Mouse (Mus musculus): Measurements from ENCODE around the gene Hrnr. TPM values are rescaled to one million over a fixed set of nuclear protein-coding genes. Genes with fewer than 3 reads are reported as not detected.

The Hrnr gene
- polyA plus RNA-seq (2014; fragmentation: Nextera tagmentation; extraction: Ambion mirVana) = not detected in 2 replicates

DNA sequence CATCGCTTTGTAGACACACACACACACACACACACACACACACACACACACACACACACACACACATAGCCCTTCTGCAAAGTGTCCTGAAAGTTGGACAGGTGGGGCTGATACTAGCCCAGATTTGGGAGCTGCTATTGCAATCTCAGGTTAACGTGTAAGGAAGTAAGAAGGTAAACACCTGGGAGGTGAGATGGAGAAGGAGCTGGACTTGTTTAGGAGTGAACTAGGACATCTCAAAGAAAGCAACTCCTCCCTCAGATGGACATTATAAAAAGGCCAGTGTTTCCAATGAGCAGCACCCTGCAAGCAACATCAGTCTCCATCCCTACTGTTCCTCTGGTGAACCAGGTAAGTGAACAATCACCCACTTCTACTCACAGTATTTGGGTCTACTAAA is at the start of gene Hrnr:
Gene Hrnr, plus strand, starts transcription at position 301 of the 400 bp plus-strand sequence.
- H3K27ac ChIP-seq (ENCODE audit: low read depth, low read length) = no peak within 1 kb of the TSS
- H3K36me3 ChIP-seq (ENCODE audit: control insufficient read depth, insufficient read depth, low read length) = no peaks in the 10 kb centered on the region
- no peaks in the 10 kb centered on the region for H3K9me3 ChIP-seq (ENCODE audit: control insufficient read depth, low read length)
- 83% methylated on average over 2 of the region's 2 CpGs for WGBS
- no peaks in the 10 kb centered on the region for H3K4me1 ChIP-seq (ENCODE audit: control insufficient read depth, insufficient read depth, low read length)
- H3K27me3 ChIP-seq (ENCODE audit: control insufficient read depth, insufficient read depth, low read length) = no peaks in the 10 kb centered on the region
- no peak for ATAC-seq (ENCODE audit: low read depth)
- H3K9ac ChIP-seq (replicated peaks; ENCODE audit: low read depth, low read length) = no peak within 1 kb of the TSS
- no peak within 1 kb of the TSS for H3K4me3 ChIP-seq (ENCODE audit: low read depth, low read length)
- H3K4me2 ChIP-seq (ENCODE audit: low read depth, low read length) = no peak within 1 kb of the TSS

DNA sequence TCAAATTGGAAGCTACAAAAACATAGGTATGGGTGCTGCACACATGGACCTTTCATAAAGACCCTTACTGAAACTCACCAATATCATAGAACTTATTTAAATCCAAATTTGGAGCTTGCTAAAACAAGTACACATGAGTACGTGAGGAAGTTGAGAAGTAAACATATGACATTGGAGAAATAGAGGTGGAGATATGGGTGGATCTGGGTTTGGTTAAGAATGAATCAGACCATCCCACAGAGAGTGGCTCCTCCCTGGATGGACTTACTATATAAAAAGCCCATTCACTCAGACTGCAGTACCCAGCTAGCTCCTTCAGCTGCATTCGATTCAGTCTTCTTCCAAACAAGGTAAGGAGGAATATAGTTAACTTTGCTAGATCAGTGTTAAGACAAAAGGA is 46.3 kb upstream of the Hrnr start, which contains the start of gene Flg:
Gene Flg, plus strand, starts transcription at position 301 of the 400 bp plus-strand sequence.
- H3K4me2 ChIP-seq (ENCODE audit: low read depth, low read length) = no peak within 1 kb of the TSS
- no peaks in the 10 kb centered on the region for H3K27me3 ChIP-seq (ENCODE audit: control insufficient read depth, insufficient read depth, low read length)
- H3K9me3 ChIP-seq (ENCODE audit: control insufficient read depth, low read length) = no peaks in the 10 kb centered on the region
- H3K36me3 ChIP-seq (ENCODE audit: control insufficient read depth, insufficient read depth, low read length) = no peaks in the 10 kb centered on the region
- H3K9ac ChIP-seq (replicated peaks; ENCODE audit: low read depth, low read length) = no peak within 1 kb of the TSS
- no peak for ATAC-seq (ENCODE audit: low read depth)
- no peak within 1 kb of the TSS for H3K27ac ChIP-seq (ENCODE audit: low read depth, low read length)
- WGBS = 92% methylated on average over 2 of the region's 2 CpGs
- no peaks in the 10 kb centered on the region for H3K4me1 ChIP-seq (ENCODE audit: control insufficient read depth, insufficient read depth, low read length)
- no peak within 1 kb of the TSS for H3K4me3 ChIP-seq (ENCODE audit: low read depth, low read length)

DNA sequence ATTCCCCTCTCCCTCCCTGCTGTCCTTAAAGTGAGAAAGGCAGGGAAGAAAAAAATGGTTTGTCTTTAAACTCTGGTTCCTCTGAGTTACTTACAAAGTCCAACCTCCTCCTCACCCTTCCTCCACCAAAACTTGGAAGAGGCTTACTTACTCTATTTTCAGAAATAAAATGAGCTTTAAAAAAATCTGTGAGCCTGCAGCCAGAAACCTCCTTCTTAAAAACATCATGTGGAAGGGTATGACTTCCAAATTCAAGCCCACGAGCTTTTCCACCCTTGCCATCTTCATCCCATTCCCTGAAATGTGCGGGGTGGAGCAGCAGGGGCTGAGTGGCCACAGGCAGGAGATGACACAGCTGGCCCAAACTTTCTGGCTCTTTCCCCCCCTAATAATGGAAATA is 22.0 kb upstream of the Hrnr start:
- H3K4me3 ChIP-seq (ENCODE audit: low read depth, low read length) = no peak overlapping the region

DNA sequence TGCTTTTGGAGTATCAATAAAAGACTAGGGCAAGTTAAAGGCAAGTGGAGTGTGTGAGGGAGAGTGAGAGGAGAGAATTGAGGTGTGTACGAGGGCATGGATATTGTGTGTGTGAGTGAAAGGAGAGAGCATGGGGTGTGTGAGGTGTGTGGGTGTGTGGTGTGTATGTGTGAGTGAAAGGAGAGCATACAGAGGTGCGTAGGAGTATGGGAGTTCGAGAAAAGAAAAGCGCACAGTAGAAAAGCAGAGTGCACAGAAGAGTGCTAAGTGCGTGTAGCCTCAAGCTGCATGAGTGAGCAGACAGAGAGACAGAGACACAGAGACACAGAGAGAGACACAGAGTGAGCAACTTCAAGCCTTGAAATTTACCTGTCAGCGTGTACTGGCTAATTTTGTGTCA is 19.7 kb upstream of the Hrnr start:
- Histone ChIP-seq H3K4me1 (ENCODE audit: control insufficient read depth, insufficient read depth, low read length) (no peaks in the 10 kb centered on the region), H3K9me3 (ENCODE audit: control insufficient read depth, low read length) (no peaks in the 10 kb centered on the region), H3K27ac (ENCODE audit: low read depth, low read length) (no peak overlapping the region), H3K9ac (replicated peaks; ENCODE audit: low read depth, low read length) (no peak overlapping the region), H3K27me3 (ENCODE audit: control insufficient read depth, insufficient read depth, low read length) (no peaks in the 10 kb centered on the region), H3K4me3 (ENCODE audit: low read depth, low read length) (no peak overlapping the region), H3K36me3 (ENCODE audit: control insufficient read depth, insufficient read depth, low read length) (no peaks in the 10 kb centered on the region), H3K4me2 (ENCODE audit: low read depth, low read length) (no peak overlapping the region)
- ATAC-seq (ENCODE audit: low read depth) = no peak
- WGBS = 91% methylated on average over 6 of the region's 6 CpGs

More for the DNA sequence above, 22.0 kb upstream of the Hrnr start:
- Histone ChIP-seq H3K36me3 (ENCODE audit: control insufficient read depth, insufficient read depth, low read length) (no peaks in the 10 kb centered on the region), H3K9me3 (ENCODE audit: control insufficient read depth, low read length) (no peaks in the 10 kb centered on the region), H3K4me1 (ENCODE audit: control insufficient read depth, insufficient read depth, low read length) (no peaks in the 10 kb centered on the region), H3K27me3 (ENCODE audit: control insufficient read depth, insufficient read depth, low read length) (no peaks in the 10 kb centered on the region), H3K4me2 (ENCODE audit: low read depth, low read length) (no peak overlapping the region), H3K9ac (replicated peaks; ENCODE audit: low read depth, low read length) (no peak overlapping the region), H3K27ac (ENCODE audit: low read depth, low read length) (no peak overlapping the region)
- 87% methylated on average over 2 of the region's 2 CpGs for WGBS
- no peak for ATAC-seq (ENCODE audit: low read depth)

DNA sequence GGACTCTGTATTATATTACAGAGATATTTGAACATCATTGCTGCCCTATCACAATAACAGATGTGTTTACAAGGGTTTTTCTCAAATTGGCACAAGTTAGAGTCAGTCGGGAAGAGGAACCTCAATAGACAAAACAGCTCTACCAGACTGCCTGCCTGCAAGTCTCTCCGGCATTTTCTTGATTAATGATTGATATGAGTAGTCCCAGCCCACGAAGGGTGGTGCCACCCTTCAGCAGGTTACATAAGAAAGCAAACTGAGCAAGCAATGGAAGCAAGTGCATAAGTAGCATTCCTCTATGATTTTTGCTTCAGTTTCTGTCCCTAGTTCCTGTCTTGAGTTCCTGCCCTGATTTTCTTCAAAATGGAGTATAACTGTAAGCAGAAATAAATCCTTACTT is 17.7 kb upstream of the Hrnr start:
- H3K9me3 ChIP-seq (ENCODE audit: control insufficient read depth, low read length) = no peaks in the 10 kb centered on the region
- H3K9ac ChIP-seq (replicated peaks; ENCODE audit: low read depth, low read length) = no peak overlapping the region
- no peaks in the 10 kb centered on the region for H3K36me3 ChIP-seq (ENCODE audit: control insufficient read depth, insufficient read depth, low read length)
- H3K4me2 ChIP-seq (ENCODE audit: low read depth, low read length) = no peak overlapping the region
- no peak for ATAC-seq (ENCODE audit: low read depth)
- no peak overlapping the region for H3K4me3 ChIP-seq (ENCODE audit: low read depth, low read length)
- no peaks in the 10 kb centered on the region for H3K4me1 ChIP-seq (ENCODE audit: control insufficient read depth, insufficient read depth, low read length)
- no peaks in the 10 kb centered on the region for H3K27me3 ChIP-seq (ENCODE audit: control insufficient read depth, insufficient read depth, low read length)
- 78% methylated on average over 3 of the region's 3 CpGs for WGBS
- no peak overlapping the region for H3K27ac ChIP-seq (ENCODE audit: low read depth, low read length)

DNA sequence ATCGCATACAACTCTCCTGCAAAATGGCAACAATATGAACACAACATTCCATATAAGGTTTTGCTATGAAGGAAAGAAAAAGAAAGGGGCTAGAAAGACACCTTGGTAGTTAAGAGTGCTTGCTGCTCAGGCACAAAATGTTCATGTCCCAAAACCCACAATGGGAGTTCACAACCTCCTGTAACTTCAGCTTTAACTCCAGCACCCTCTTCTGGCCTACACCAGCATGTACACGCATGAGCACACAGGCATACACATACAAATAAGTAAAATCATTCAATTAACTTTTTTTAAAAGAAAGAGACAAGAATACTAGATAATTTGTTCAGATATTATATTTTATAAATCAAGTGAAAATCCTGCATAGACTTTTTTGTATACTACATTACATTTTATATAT is 13.4 kb upstream of the Hrnr start:
- Histone ChIP-seq H3K9ac (replicated peaks; ENCODE audit: low read depth, low read length) (no peak overlapping the region), H3K36me3 (ENCODE audit: control insufficient read depth, insufficient read depth, low read length) (no peaks in the 10 kb centered on the region)

DNA sequence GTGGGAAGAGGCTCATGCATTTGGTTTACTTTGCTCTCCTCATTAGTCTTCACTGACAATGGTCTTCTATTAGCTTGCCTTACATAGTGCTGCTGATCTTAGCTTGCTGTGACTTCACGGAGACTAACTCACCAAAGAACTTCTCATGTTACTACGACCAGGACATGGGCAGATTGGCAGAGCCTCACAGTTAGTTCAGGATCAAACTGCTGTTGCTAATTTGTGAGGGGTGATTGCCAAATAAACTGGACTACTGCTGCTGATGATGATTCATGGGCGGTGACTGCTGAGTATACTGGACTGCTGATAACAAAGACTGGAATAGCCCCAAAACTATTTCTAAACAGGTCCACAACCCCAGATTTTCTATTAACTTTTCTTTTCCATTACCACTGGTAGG is 8.2 kb upstream of the Hrnr start:
- H3K9me3 ChIP-seq (ENCODE audit: control insufficient read depth, low read length) = no peaks in the 10 kb centered on the region
- no peaks in the 10 kb centered on the region for H3K4me1 ChIP-seq (ENCODE audit: control insufficient read depth, insufficient read depth, low read length)
- no peaks in the 10 kb centered on the region for H3K27me3 ChIP-seq (ENCODE audit: control insufficient read depth, insufficient read depth, low read length)
- no peak overlapping the region for H3K4me2 ChIP-seq (ENCODE audit: low read depth, low read length)
- WGBS = 75% methylated on average over 3 of the region's 3 CpGs
- no peak for ATAC-seq (ENCODE audit: low read depth)
- H3K36me3 ChIP-seq (ENCODE audit: control insufficient read depth, insufficient read depth, low read length) = no peaks in the 10 kb centered on the region
- H3K27ac ChIP-seq (ENCODE audit: low read depth, low read length) = no peak overlapping the region
- H3K4me3 ChIP-seq (ENCODE audit: low read depth, low read length) = no peak overlapping the region
- no peak overlapping the region for H3K9ac ChIP-seq (replicated peaks; ENCODE audit: low read depth, low read length)

More for the DNA sequence above, 13.4 kb upstream of the Hrnr start:
- Histone ChIP-seq H3K4me2 (ENCODE audit: low read depth, low read length) (no peak overlapping the region), H3K4me1 (ENCODE audit: control insufficient read depth, insufficient read depth, low read length) (no peaks in the 10 kb centered on the region), H3K27ac (ENCODE audit: low read depth, low read length) (no peak overlapping the region), H3K4me3 (ENCODE audit: low read depth, low read length) (no peak overlapping the region), H3K9me3 (ENCODE audit: control insufficient read depth, low read length) (no peaks in the 10 kb centered on the region), H3K27me3 (ENCODE audit: control insufficient read depth, insufficient read depth, low read length) (no peaks in the 10 kb centered on the region)
- WGBS = 71% methylated on average over 2 of the region's 2 CpGs
- ATAC-seq (ENCODE audit: low read depth) = no peak

DNA sequence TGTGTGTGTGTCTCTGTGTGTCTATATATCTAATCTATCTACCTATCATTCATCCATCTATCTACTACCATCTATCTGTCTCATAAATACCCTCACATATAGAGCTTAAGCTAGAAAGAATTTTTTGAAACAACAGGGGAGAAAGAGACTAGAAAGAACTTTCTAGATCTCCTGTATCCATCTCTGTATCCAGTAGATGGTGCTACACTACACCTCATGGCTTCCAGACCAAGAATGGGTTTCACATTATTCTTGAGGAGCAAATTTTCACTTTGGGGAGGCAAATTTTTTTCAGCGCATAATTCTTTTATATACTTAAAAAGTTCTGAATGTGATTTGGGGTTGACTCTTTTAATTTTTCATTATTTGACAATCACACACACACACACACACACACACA is 5.2 kb upstream of the Hrnr start:
- Histone ChIP-seq H3K9ac (replicated peaks; ENCODE audit: low read depth, low read length) (no peak overlapping the region), H3K4me2 (ENCODE audit: low read depth, low read length) (no peak overlapping the region), H3K27me3 (ENCODE audit: control insufficient read depth, insufficient read depth, low read length) (no peaks in the 10 kb centered on the region), H3K9me3 (ENCODE audit: control insufficient read depth, low read length) (no peaks in the 10 kb centered on the region), H3K4me3 (ENCODE audit: low read depth, low read length) (no peak overlapping the region), H3K4me1 (ENCODE audit: control insufficient read depth, insufficient read depth, low read length) (no peaks in the 10 kb centered on the region), H3K36me3 (ENCODE audit: control insufficient read depth, insufficient read depth, low read length) (no peaks in the 10 kb centered on the region), H3K27ac (ENCODE audit: low read depth, low read length) (no peak overlapping the region)
- no peak for ATAC-seq (ENCODE audit: low read depth)
- 100% methylated on average over 1 of the region's 1 CpGs for WGBS

DNA sequence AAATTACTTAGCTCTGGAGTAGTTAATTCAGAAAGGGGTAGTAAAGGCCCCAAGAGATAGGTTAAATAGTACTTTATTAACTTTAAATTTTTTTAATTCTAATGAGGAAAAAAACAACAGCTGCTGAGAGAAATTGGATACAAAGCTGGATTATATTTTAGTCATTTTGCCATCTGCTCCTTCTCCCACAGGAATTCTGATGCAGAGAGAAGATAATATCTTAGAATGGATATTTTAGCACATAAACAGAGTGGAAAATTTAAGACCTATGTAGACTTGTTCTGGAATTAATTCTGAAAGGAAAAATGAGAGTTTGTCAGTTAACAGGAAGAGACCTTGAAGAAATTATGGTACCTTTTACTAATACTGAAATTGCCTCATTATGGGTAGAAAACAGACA is 18.2 kb downstream of the Hrnr start:
- Histone ChIP-seq H3K27ac (ENCODE audit: low read depth, low read length) (no peak overlapping the region), H3K9me3 (ENCODE audit: control insufficient read depth, low read length) (no peaks in the 10 kb centered on the region), H3K4me3 (ENCODE audit: low read depth, low read length) (no peak overlapping the region), H3K4me1 (ENCODE audit: control insufficient read depth, insufficient read depth, low read length) (no peaks in the 10 kb centered on the region), H3K27me3 (ENCODE audit: control insufficient read depth, insufficient read depth, low read length) (no peaks in the 10 kb centered on the region), H3K36me3 (ENCODE audit: control insufficient read depth, insufficient read depth, low read length) (no peaks in the 10 kb centered on the region), H3K9ac (replicated peaks; ENCODE audit: low read depth, low read length) (no peak overlapping the region), H3K4me2 (ENCODE audit: low read depth, low read length) (no peak overlapping the region)
- no peak for ATAC-seq (ENCODE audit: low read depth)

DNA sequence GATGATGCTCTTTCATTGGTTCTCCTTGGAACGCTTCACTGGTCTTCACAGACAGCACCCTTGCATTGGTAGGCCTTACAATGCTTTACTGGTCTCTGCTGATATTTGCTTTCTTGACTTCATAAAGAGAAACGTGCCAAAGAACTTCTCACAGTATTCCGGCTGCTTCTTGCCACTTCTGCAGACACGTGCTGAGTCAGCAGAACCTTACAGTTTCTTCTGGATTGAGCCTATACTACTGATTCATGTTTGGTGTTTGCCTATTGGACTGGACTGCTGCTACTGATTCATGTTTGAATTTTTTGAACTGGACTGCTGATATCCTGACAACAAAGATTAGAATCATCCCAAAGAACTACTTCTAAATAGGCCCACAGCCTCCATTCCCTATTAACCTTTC is 20.5 kb downstream of the Hrnr start:
- Histone ChIP-seq H3K36me3 (ENCODE audit: control insufficient read depth, insufficient read depth, low read length) (no peaks in the 10 kb centered on the region), H3K9ac (replicated peaks; ENCODE audit: low read depth, low read length) (no peak overlapping the region), H3K9me3 (ENCODE audit: control insufficient read depth, low read length) (no peaks in the 10 kb centered on the region), H3K27ac (ENCODE audit: low read depth, low read length) (no peak overlapping the region), H3K4me3 (ENCODE audit: low read depth, low read length) (no peak overlapping the region), H3K4me2 (ENCODE audit: low read depth, low read length) (no peak overlapping the region), H3K4me1 (ENCODE audit: control insufficient read depth, insufficient read depth, low read length) (no peaks in the 10 kb centered on the region), H3K27me3 (ENCODE audit: control insufficient read depth, insufficient read depth, low read length) (no peaks in the 10 kb centered on the region)
- ATAC-seq (ENCODE audit: low read depth) = no peak
- 92% methylated on average over 4 of the region's 4 CpGs for whole genome bisulfite sequencing

All from neural tube, embryonic 14.5 days (tissue).